Mouse (Mus musculus): ENCODE data around the gene Olfr372.
"Not testable (repeated sequence)": the region's sequence is repeated elsewhere in the genome, so short reads cannot be mapped to it uniquely, and the experiment has no call there.

The Olfr372 gene

GRCm38 (mm10) chr8:72040918-72041317 lies at the start of gene Olfr372:
TSS of gene Olfr372 (plus strand) at chr8:72041218.
- CTCF ChIA-PET, result not testable (repeated sequence)

DNA sequence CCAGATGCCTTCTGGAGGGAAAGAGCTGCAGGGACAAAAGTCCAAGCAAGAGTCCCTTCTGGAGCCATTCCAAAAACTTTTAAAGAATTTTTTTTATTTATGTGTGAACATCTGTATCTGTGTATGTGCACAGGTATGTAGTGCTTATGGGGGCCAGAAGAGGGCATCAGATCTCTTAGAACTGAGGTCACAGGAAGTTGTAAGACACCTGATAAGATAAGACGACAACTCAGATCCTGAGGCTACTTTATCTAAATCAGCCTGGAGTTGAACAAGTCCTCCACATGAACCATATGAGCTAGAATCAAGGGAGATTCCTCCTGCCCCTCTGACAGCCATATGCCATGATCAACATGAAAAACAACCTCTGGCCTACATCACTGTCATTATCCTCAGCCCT lies 41.6 kb upstream of the Olfr372 start:
- CTCF ChIA-PET, result no interaction called here

- CTCF ChIA-PET, result no interaction called here
Observed at GRCm38 (mm10) chr8:72000223-72000622, 40.8 kb upstream of the Olfr372 start.

GRCm38 (mm10) chr8:72002942-72003341 lies 38.1 kb upstream of the Olfr372 start:
- CTCF ChIA-PET, result no interaction called here

GRCm38 (mm10) chr8:72005912-72006311 lies 35.1 kb upstream of the Olfr372 start:
- CTCF ChIA-PET, result no interaction called here

DNA sequence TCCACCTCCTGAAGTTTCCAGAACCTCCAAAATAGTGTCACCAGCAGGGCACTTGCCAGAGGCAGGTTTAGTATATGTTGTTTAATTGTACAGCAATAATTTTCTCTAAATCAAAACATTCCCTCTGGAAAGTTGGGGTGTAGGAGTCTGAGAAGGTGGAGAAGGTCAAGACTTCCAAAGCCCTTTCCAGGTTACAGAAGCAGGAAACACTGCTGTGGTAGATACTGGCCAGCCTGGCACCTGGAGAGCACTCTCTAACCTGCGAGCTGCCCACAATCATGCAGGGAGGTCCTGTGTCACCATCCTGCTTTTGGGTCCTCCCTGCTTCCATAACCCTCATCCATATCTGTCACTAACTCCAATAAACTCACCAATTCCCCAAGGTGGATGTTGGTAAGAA lies 34.3 kb upstream of the Olfr372 start:
- CTCF ChIA-PET, result no interaction called here

GRCm38 (mm10) chr8:72008134-72008641 lies 32.8 kb upstream of the Olfr372 start:
- CTCF ChIA-PET, result no interaction called here

GRCm38 (mm10) chr8:72009473-72009872 lies 31.5 kb upstream of the Olfr372 start, which contains the start of gene Cyp4f18:
TSS of gene Cyp4f18 (minus strand) at chr8:72009626.
- CTCF ChIA-PET, result no interaction called here

DNA sequence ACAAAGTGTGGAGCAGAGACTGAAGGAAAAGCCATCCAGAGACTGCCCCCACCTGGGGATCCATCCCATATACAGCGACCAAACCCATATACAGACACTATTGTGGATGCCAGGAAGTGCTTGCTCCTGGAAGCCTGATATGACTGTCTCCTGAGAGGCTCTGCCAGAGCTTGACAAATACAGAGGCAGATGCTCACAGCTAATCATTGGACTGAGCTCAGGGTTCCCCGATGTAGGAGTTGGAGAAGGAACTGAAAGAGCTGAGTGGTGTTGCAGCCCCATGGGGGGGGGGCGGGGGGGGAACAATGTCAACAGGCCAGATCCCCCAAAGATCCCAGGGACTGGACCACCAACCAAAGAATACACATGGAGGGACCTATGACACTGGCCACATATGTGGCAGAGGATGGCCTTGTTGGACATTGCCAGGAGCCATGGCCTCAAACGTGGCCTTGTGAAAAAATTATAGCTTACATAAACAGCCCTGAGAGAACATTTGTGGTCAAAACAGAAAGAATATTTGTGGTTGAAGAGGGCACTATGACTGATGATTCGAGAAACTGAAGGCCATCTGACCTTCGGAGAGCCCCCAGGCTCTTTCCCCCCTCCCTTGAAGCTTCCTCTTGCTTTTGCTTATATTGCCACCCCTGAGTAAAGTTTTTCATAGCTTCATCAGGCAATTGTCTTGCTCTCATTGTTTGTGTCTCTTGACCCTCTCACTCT lies 27.4 kb upstream of the Olfr372 start:
- CTCF ChIA-PET, result interaction anchor here (0.7 kb wide), 1 partner anchor 60 kb away, joined by 3 read pairs; no protein-coding TSS in a partner anchor

GRCm38 (mm10) chr8:72017339-72017738 lies 23.7 kb upstream of the Olfr372 start:
- CTCF ChIA-PET, result not testable (repeated sequence)

GRCm38 (mm10) chr8:72018141-72018540 lies 22.9 kb upstream of the Olfr372 start:
- CTCF ChIA-PET, result interaction anchor here (0.7 kb wide), 2 partner anchors 101 to 318 kb away, joined by 4 to 6 read pairs; no protein-coding TSS in a partner anchor

DNA sequence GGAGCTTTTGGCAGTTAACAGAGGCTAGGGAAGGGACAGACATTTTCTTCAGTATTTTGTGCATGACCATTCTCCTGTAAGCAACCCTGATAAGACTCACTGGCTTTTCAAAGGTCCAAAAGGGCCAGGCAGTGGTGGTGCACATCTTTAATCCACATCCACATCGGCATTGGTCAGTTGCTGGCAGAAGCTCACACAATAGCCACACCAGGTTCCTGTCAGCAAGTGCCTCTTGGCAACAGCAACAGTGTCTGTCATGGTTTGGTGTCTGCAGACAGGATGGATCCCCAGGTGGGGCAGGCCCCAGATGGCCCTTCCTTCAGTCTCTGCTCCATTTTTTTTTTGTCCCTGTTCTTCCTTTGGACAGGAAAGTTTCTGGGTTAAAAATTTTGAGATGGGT lies 22.0 kb upstream of the Olfr372 start:
- CTCF ChIA-PET, result interaction anchor here (0.5 kb wide), 1 partner anchor 290 kb away, joined by 9 read pairs; no protein-coding TSS in a partner anchor

GRCm38 (mm10) chr8:72019816-72020215 lies 21.2 kb upstream of the Olfr372 start:
- CTCF ChIA-PET, result no interaction called here

DNA sequence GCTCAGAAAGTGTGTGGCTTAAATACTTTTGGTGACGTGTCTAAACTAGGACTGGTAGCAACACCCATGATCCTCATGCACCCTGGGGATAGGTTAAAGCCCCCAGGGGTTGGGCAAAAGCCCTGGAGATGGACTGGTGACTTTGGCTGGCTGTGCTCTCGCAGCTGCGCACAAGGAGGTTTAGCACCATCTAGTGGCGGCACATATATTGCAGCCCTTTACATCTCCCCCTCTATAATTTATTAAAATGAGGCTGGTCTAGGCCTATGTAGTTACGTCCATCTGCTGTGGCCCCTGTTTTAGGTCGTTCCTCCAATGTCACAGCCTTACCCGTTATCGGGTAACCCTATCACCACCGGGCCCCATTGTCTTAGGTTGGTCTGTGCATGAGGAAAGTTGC lies 16.1 kb upstream of the Olfr372 start:
- CTCF ChIA-PET, result interaction anchor here (0.5 kb wide), 1 partner anchor 21 kb away, joined by 5 read pairs; no protein-coding TSS in a partner anchor

- CTCF ChIA-PET, result interaction anchor here (0.7 kb wide), 1 partner anchor 148 kb away, joined by 3 read pairs; no protein-coding TSS in a partner anchor
Observed at GRCm38 (mm10) chr8:72032926-72033325, 8.1 kb upstream of the Olfr372 start.

GRCm38 (mm10) chr8:72042493-72042892 lies 1.5 kb downstream of the Olfr372 start:
- CTCF ChIA-PET, result no interaction called here

DNA sequence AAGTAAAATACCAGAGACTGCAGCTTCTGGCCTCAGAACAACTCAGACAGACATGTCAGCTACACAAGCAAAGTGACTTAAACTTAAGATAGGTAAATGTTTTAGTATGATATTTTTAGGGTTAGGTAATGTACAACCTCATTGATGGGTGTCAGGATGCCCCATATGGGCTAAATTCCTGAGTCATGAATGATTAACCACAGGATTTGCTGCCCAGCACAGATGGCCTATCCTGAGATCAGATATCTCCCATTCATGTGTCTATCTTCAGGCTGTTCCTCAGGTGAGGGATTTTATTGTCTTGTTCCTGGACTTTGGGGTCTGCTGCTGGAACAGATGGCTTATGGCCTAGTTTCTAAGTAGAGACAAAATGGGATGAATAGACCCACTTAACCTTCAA lies 13.6 kb downstream of the Olfr372 start:
- CTCF ChIA-PET, result not testable (repeated sequence)

DNA sequence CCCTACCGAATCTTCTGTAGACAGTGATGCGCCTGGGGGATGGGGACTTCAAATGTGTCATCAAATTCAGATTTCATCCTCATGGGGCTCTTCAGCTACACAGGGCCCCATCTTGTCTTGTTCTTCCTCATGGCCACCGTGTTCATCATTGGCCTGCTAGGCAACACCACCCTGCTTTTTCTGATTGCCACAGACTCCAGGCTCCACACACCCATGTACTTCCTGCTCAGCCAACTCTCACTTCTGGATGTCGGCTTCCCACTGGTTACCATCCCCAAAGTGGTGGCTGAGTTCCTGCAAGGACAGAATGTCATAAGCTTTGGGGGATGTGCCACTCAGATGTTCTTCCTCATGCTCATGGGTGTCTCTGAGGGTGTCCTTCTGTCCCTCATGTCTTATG lies 16.6 kb downstream of the Olfr372 start:
- CTCF ChIA-PET, result not testable (repeated sequence)

GRCm38 (mm10) chr8:72066819-72067399 lies 25.9 kb downstream of the Olfr372 start:
- CTCF ChIA-PET, result not testable (repeated sequence)

DNA sequence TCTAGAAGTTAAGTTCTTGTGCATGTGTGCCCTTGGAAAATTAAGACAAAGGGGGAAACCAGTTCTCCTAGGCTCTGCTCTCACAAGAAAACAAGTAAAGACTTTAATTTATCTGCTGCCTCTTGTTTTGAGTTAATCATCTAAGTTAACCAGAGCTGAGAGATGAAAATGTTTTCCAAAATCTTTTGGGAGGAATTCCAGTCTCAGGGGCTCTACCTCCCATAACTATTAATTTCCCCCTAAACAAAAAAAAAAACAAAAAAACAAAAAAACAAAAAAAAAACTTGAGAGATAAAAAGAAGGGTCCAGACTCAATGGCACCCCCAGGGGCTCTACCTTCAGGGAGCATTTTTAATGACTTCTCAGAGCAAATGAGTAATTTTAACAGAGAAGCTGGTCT lies 41.9 kb downstream of the Olfr372 start, which contains the start of gene Olfr373:
Gene Olfr373, plus strand, starts transcription at position 301 of the 400 bp plus-strand sequence.
- CTCF ChIA-PET, result interaction anchor here (0.7 kb wide), 1 partner anchor 19 kb away, joined by 6 read pairs; no protein-coding TSS in a partner anchor

DNA sequence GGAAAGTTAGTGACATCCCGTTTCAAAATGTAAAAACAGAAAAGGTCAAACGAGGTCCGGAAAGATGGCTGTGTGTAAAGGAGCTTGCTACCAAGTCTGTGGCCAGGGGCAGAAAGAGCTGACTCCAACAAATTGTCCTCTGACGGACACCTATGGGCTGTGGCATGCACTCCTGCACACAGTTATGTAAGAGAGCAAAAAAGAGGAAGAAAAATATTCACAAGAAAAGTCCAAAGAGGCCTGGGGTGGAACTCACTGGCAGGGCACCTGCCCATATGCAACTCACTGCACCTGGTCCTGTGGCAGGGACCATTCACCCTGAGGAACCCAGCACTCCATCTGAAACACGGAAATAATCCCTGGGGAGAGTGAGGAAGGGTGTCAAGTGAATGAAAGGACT lies 43.7 kb downstream of the Olfr372 start:
- CTCF ChIA-PET, result no interaction called here

- CTCF ChIA-PET, result not testable (repeated sequence)
Observed at GRCm38 (mm10) chr8:72087611-72088010, 46.6 kb downstream of the Olfr372 start.

GRCm38 (mm10) chr8:72096721-72097120 lies 55.7 kb downstream of the Olfr372 start:
- CTCF ChIA-PET, result not testable (repeated sequence)

Data from spleen, embryonic (tissue).